In the genomic region with DNA sequence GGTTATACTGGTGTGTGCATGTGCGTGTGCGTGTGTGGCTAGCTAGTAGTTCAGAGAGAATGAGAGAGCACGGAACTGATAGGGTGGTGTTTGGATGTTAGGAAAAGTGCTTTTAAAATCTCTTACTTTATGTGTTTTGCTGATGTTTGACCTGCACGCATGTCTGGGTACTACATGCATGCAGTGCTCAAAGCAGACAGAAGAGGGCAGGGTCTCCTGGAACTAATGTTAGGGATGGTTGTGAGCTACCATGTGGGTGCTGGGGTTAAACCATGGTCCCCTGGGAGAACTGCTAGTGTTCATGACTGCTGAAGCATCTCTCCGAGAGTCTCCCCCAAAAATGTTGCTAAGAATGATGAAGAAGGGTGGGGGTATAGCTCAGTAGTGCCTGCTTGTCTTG, we compare ENCODE assay signal across 1 mouse cellular context.
TF ChIP-seq lines count a peak whose summit lies in the region.

No protein-coding gene starts in this region.

TF ChIP-seq in MEL, 35 proteins besides CTCF, POLR2A, EP300 and RAD21 (continued from another document):
- TF ChIP-seq GABPA (IDR thresholded peaks at IDR 0.05; ENCODE audit: low read depth, low read length): no peak
- TF ChIP-seq TCF12 (IDR thresholded peaks at IDR 0.05; ENCODE audit: low read depth, low read length): no peak
- no peak for TF ChIP-seq BHLHE40 (IDR thresholded peaks at IDR 0.05; ENCODE audit: borderline replicate concordance, low read depth, low read length)
- TF ChIP-seq ZC3H11A (IDR thresholded peaks at IDR 0.05; ENCODE audit: low read depth, low read length): no peak
- no peak for TF ChIP-seq E2F4 (IDR thresholded peaks at IDR 0.05; ENCODE audit: borderline replicate concordance, low read depth, low read length)
- no peak for TF ChIP-seq MAX (IDR thresholded peaks at IDR 0.05; ENCODE audit: low read length)
- no peak for TF ChIP-seq NRF1 (IDR thresholded peaks at IDR 0.05; ENCODE audit: insufficient read depth, low read depth, low read length, poor library complexity, severe bottlenecking)
- no peak for TF ChIP-seq CHD1 (IDR thresholded peaks at IDR 0.05; ENCODE audit: low read depth, low read length)
- TF ChIP-seq ELF1 (IDR thresholded peaks at IDR 0.05; ENCODE audit: low read depth, low read length): no peak
